Mouse (Mus musculus): ENCODE results near the gene Atp6v0c.

- TF ChIP-seq POLR2A (IDR thresholded peaks at IDR 0.05; ENCODE audit: insufficient read length, low read depth), result no peak
- TF ChIP-seq MYOD1 (IDR thresholded peaks at IDR 0.05; ENCODE audit: control insufficient read depth in 1 of 3, insufficient read length in 2 of 3, low read depth in 2 of 3), result no peak
- TF ChIP-seq MAX (IDR thresholded peaks at IDR 0.05; ENCODE audit: low read depth), result no peak
Observed at GRCm38 (mm10) chr17:24190934-24191333, 21.4 kb upstream of the Atp6v0c start.

All from myocyte (in vitro differentiated cells).